Mouse (Mus musculus): Measurements from ENCODE around the gene Atxn7l1.

Atxn7l1 gene

GRCm38 (mm10) chr12:33235771-33236323 lies 88.4 kb downstream of the Atxn7l1 start:
- no peak for DNase-seq

GRCm38 (mm10) chr12:33236344-33237049 lies 89.0 kb downstream of the Atxn7l1 start:
- DNase-seq, result no peak

GRCm38 (mm10) chr12:33237108-33237507 lies 89.6 kb downstream of the Atxn7l1 start:
- DNase-seq, result no peak

DNA sequence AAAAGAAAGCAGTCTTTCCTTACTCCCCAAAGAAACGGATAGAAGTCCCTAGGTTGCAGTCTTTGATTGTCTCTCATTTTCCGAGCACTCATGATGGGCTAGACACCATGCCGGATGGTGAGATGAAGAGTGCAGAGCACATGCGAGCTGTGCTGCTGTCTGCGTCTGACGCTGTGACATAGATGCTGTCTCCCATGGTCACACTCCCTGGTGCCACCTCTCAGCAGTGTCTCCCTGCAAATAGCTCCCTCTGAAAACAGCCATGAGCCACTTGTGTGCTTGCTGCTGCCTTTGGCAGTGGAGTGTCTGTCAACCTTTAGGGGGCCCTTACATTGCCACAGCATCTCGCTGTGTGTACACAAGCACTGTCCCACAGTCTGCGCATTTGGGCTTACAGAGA lies 95.2 kb downstream of the Atxn7l1 start:
- no peak for DNase-seq

- DNase-seq, result no peak
Observed at GRCm38 (mm10) chr12:33244132-33244875, 96.8 kb downstream of the Atxn7l1 start.

GRCm38 (mm10) chr12:33245455-33245854 lies 98.0 kb downstream of the Atxn7l1 start:
- DNase-seq, result no peak

- no peak for DNase-seq
Observed at GRCm38 (mm10) chr12:33246878-33247277, 99.4 kb downstream of the Atxn7l1 start.

DNA sequence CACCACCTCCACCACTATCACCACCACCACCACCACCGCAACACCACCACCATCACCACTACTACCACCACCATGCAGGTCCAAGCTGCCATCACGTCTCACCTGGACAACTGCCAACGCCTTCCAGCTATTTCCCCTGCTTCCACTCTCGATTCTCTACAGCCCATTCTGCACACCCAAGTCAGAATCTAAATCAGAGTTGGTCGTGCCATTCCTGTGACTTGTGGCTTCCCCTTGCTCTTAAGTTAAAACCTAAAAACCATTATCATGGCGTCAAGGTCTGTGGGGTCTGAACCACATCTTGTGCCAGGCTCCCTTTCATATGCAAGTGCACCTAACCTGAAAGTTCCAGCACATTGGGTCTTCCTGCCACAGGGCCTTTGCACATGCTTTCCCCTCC lies 102.7 kb downstream of the Atxn7l1 start:
- DNase-seq, result no peak

- no peak for DNase-seq
Observed at GRCm38 (mm10) chr12:33251399-33251798, 103.9 kb downstream of the Atxn7l1 start.

DNA sequence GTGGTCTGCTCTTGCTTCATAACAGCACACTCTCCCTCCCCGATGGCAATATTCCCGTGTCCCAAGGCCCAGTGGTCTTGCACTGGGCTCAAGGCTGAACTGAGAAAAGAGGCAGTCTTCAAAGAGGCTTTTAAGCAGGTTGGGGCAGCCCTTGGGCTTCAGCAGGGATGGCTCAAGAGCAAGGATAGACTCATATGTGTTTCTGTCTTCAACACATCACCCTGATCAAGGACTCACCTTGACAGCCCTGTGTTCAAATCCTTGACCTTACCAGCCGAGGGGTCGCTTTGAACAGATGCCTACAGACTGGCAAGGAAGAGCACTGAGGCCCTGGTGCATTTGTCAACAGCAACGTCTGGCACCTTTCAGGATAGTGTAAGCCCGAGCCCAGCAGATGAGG lies 105.1 kb downstream of the Atxn7l1 start:
- no peak for DNase-seq

DNA sequence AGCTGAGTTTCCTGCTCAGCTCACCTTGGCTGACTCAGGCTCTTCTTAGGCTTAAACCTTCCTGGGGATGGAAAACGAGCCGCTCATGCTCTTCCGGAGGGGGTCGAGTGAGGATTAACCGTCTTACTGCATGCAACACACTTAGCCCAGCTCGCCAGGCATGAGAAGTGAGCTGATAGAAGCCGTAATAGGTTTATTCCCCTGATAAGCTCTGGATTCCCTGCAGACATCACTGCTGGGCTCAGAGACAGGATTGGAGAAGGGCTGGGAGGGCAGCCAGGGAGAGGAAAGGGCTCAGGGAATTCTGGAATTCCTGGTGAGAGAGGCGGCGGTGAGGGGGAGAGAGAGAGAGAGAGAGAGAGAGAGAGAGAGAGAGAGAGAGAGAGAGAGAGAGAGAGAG lies 105.7 kb downstream of the Atxn7l1 start:
- no peak for DNase-seq

DNA sequence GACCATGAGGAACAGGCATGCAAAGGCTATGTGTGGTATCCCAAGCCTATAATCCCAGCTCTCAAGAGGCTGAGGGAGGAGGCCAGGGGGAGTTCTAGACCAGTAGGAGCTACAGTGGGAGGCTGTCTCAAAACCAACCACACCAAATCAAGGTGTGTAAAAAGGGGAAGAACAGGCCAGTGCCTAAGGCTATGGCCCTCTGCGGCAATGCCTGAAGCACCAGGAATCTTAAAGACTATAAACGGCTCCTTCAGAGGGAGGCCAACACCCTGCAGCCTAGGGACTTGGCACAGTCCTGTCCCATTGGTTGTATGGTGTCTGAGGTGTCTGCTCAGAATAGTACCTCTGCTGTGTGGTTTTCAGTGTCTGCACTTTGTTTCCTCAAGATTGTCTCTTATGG lies 107.8 kb downstream of the Atxn7l1 start:
- DNase-seq, result no peak

- no peak for DNase-seq
Observed at GRCm38 (mm10) chr12:33256426-33256825, 108.9 kb downstream of the Atxn7l1 start.

GRCm38 (mm10) chr12:33258995-33259529 lies 111.6 kb downstream of the Atxn7l1 start:
- no peak for DNase-seq

GRCm38 (mm10) chr12:33260575-33260974 lies 113.1 kb downstream of the Atxn7l1 start:
- no peak for DNase-seq

DNA sequence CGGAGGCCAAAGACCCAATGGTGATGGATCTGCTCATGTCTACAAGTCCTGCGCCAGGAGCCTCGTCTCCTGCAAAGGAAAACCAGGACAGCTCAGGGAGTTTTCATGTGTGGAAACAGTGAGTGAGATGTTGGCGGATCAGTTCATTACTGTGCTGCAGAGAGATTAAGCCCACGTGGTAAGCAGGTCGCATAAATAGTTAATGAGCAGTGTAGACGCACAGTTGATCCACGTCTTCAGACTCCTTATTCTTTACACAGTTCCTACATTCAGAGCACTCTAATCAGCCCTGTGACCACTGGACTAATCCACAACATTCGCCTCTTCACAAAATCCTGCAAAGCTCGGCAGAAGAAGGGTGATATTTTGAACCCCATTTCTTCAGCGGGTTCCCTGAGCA lies 118.4 kb downstream of the Atxn7l1 start:
- no peak for DNase-seq

GRCm38 (mm10) chr12:33267965-33268364 lies 120.5 kb downstream of the Atxn7l1 start:
- DNase-seq, result no peak

- peak; percentile 65 for DNase-seq
Observed at GRCm38 (mm10) chr12:33269743-33270142, 122.2 kb downstream of the Atxn7l1 start.

- no peak for DNase-seq
Observed at GRCm38 (mm10) chr12:33271865-33272264, 124.4 kb downstream of the Atxn7l1 start.

GRCm38 (mm10) chr12:33272441-33272840 lies 124.9 kb downstream of the Atxn7l1 start:
- DNase-seq, result no peak

- no peak for DNase-seq
Observed at GRCm38 (mm10) chr12:33273147-33273546, 125.7 kb downstream of the Atxn7l1 start.

- DNase-seq, result no peak
Observed at GRCm38 (mm10) chr12:33273668-33274067, 126.2 kb downstream of the Atxn7l1 start.

DNA sequence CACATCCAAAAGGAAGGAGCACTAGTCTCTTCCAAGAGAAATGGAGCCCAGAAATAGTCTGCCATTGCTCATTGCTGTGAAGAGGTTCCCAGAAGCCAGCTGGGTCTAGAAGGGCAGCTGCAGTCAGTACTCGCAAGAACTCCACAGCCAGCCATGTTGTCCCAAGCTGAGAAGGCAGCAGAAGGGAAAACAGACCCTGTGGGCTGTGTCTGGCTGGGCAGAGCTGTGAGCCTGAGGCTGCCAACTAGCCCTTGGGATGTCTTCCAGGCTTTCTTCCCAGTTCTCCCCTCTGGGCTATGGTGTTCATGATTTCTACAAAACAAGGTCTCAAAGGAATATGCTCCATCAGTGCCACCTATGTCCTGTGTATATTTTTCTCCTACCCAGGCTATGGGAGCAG lies 128.5 kb downstream of the Atxn7l1 start:
- DNase-seq, result no peak

- DNase-seq, result no peak
Observed at GRCm38 (mm10) chr12:33277427-33277826, 129.9 kb downstream of the Atxn7l1 start.
